Mouse (Mus musculus): ENCODE measurements around the gene Slc9a3r2. TPM values are rescaled to one million over a fixed set of nuclear protein-coding genes. Genes with fewer than 3 reads are reported as not detected.

Gene Slc9a3r2
- polyA plus RNA-seq, 1 experiment from 2014 or later = 26.8 TPM

GRCm38 (mm10) chr17:24590943-24591342, 59.2 kb downstream of the Slc9a3r2 start:
- no peaks in the 10 kb centered on the region for H3K9me3 ChIP-seq (ENCODE audit: control insufficient read depth, low read length)
- H3K4me1 ChIP-seq (replicated peaks; ENCODE audit: control insufficient read depth, insufficient read depth, low read length) = no peaks in the 10 kb centered on the region
- no peak overlapping the region for H3K27ac ChIP-seq (ENCODE audit: low read depth, low read length)
- no peak overlapping the region for H3K9ac ChIP-seq (ENCODE audit: low read length)
- no peaks in the 10 kb centered on the region for H3K27me3 ChIP-seq (ENCODE audit: control insufficient read depth, insufficient read depth, low read length)
- H3K36me3 ChIP-seq (ENCODE audit: control insufficient read depth, insufficient read depth, low read length) = peaks cover 12% of the 10 kb centered on the region
- ATAC-seq (replicated peaks; ENCODE audit: low FRiP score) (no peak), DNase-seq (ENCODE audit: low spot score) (no peak)
- 85% methylated on average over 3 of the region's 3 CpGs for WGBS
- no peak overlapping the region for H3K4me2 ChIP-seq (ENCODE audit: low read depth, low read length, severe bottlenecking)
- H3K4me3 ChIP-seq (ENCODE audit: low read depth, low read length) = no peak overlapping the region

Small RNA genes lying within 50 kb of the gene (microRNA-seq; reads per million reads assigned to microRNA genes)
- gene Gm24589 (ENCODE audit: insufficient number of aligned reads) = not detected

Other genes with a start within 250 kb of the Slc9a3r2 start
- gene Rnps1, start 235.8 kb downstream of the Slc9a3r2 start, polyA plus RNA-seq (2014; fragmentation: Nextera tagmentation; extraction: Ambion mirVana) = 441 and 443 TPM in 2 replicates
- 59.7 and 68.7 TPM in 2 replicates for gene Eci1, start 223.7 kb downstream of the Slc9a3r2 start, polyA plus RNA-seq (2014; fragmentation: Nextera tagmentation; extraction: Ambion mirVana)
- gene Dnase1l2, start 207.2 kb downstream of the Slc9a3r2 start, polyA plus RNA-seq (2014; fragmentation: Nextera tagmentation; extraction: Ambion mirVana) = 2.7 and 3.3 TPM in 2 replicates
- 28.8 and 31.4 TPM in 2 replicates for gene E4f1, start 180.0 kb downstream of the Slc9a3r2 start, polyA plus RNA-seq (2014; fragmentation: Nextera tagmentation; extraction: Ambion mirVana)
- gene Pgp, start 179.9 kb downstream of the Slc9a3r2 start, polyA plus RNA-seq (2014; fragmentation: Nextera tagmentation; extraction: Ambion mirVana) = 72.1 and 73.4 TPM in 2 replicates
- gene Bricd5, start 176.4 kb downstream of the Slc9a3r2 start, polyA plus RNA-seq (2014; fragmentation: Nextera tagmentation; extraction: Ambion mirVana) = 0.41 and 0.44 TPM in 2 replicates
- 33.8 and 34.0 TPM in 2 replicates for gene Mlst8, start 171.2 kb downstream of the Slc9a3r2 start, polyA plus RNA-seq (2014; fragmentation: Nextera tagmentation; extraction: Ambion mirVana)
- 8.0 and 9.3 TPM in 2 replicates for gene Caskin1, start 161.7 kb downstream of the Slc9a3r2 start, polyA plus RNA-seq (2014; fragmentation: Nextera tagmentation; extraction: Ambion mirVana)
- gene Traf7, start 122.4 kb downstream of the Slc9a3r2 start, polyA plus RNA-seq (2014; fragmentation: Nextera tagmentation; extraction: Ambion mirVana) = 113 and 123 TPM in 2 replicates
- 1.8 and 2.7 TPM in 2 replicates for gene Rab26, start 116.1 kb downstream of the Slc9a3r2 start, polyA plus RNA-seq (2014; fragmentation: Nextera tagmentation; extraction: Ambion mirVana)
- 19.0 and 23.9 TPM in 2 replicates for gene Pkd1, start 100.5 kb downstream of the Slc9a3r2 start, polyA plus RNA-seq (2014; fragmentation: Nextera tagmentation; extraction: Ambion mirVana)
- gene Tsc2, start 17.7 kb downstream of the Slc9a3r2 start, polyA plus RNA-seq (2014; fragmentation: Nextera tagmentation; extraction: Ambion mirVana) = 77.6 and 87.4 TPM in 2 replicates
- 20.0 TPM in 2 replicates for gene Nthl1, start 17.6 kb downstream of the Slc9a3r2 start, polyA plus RNA-seq (2014; fragmentation: Nextera tagmentation; extraction: Ambion mirVana)
- 0.32 TPM in 1 of 2 replicates, not detected in the other for gene Npw, start 8.1 kb upstream of the Slc9a3r2 start, polyA plus RNA-seq (2014; fragmentation: Nextera tagmentation; extraction: Ambion mirVana)
- gene Zfp598, start 19.4 kb upstream of the Slc9a3r2 start, polyA plus RNA-seq (2014; fragmentation: Nextera tagmentation; extraction: Ambion mirVana) = 37.6 and 38.4 TPM in 2 replicates
- 14.0 and 17.0 TPM in 2 replicates for gene Syngr3, start 39.6 kb upstream of the Slc9a3r2 start, polyA plus RNA-seq (2014; fragmentation: Nextera tagmentation; extraction: Ambion mirVana)
- 54.9 and 55.4 TPM in 2 replicates for gene Gfer, start 45.8 kb upstream of the Slc9a3r2 start, polyA plus RNA-seq (2014; fragmentation: Nextera tagmentation; extraction: Ambion mirVana)
- gene Noxo1, start 45.9 kb upstream of the Slc9a3r2 start, polyA plus RNA-seq (2014; fragmentation: Nextera tagmentation; extraction: Ambion mirVana) = 1.7 and 1.9 TPM in 2 replicates
- 111 and 127 TPM in 2 replicates for gene Tbl3, start 57.3 kb upstream of the Slc9a3r2 start, polyA plus RNA-seq (2014; fragmentation: Nextera tagmentation; extraction: Ambion mirVana)
- 0.36 and 0.81 TPM in 2 replicates for gene Rnf151, start 67.7 kb upstream of the Slc9a3r2 start, polyA plus RNA-seq (2014; fragmentation: Nextera tagmentation; extraction: Ambion mirVana)
- 1,407 and 1,469 TPM in 2 replicates for gene Rps2, start 67.8 kb upstream of the Slc9a3r2 start, polyA plus RNA-seq (2014; fragmentation: Nextera tagmentation; extraction: Ambion mirVana)
- 189 and 195 TPM in 2 replicates for gene Ndufb10, start 74.2 kb upstream of the Slc9a3r2 start, polyA plus RNA-seq (2014; fragmentation: Nextera tagmentation; extraction: Ambion mirVana)
- not detected in 2 replicates for gene Rpl3l, start 77.5 kb upstream of the Slc9a3r2 start, polyA plus RNA-seq (2014; fragmentation: Nextera tagmentation; extraction: Ambion mirVana)
- gene Msrb1, start 86.3 kb upstream of the Slc9a3r2 start, polyA plus RNA-seq (2014; fragmentation: Nextera tagmentation; extraction: Ambion mirVana) = 21.3 and 21.6 TPM in 2 replicates
- gene Hs3st6, start 102.7 kb upstream of the Slc9a3r2 start, polyA plus RNA-seq (2014; fragmentation: Nextera tagmentation; extraction: Ambion mirVana) = 0.21 and 0.51 TPM in 2 replicates
- not detected in 2 replicates for gene Meiob, start 154.0 kb upstream of the Slc9a3r2 start, polyA plus RNA-seq (2014; fragmentation: Nextera tagmentation; extraction: Ambion mirVana)
- 25.4 and 26.7 TPM in 2 replicates for gene Hagh, start 189.8 kb upstream of the Slc9a3r2 start, polyA plus RNA-seq (2014; fragmentation: Nextera tagmentation; extraction: Ambion mirVana)
- 18.2 and 19.3 TPM in 2 replicates for gene Fahd1, start 200.0 kb upstream of the Slc9a3r2 start, polyA plus RNA-seq (2014; fragmentation: Nextera tagmentation; extraction: Ambion mirVana)
- gene Igfals, start 215.7 kb upstream of the Slc9a3r2 start, polyA plus RNA-seq (2014; fragmentation: Nextera tagmentation; extraction: Ambion mirVana) = not detected in 2 replicates
- gene Nubp2, start 236.0 kb upstream of the Slc9a3r2 start, polyA plus RNA-seq (2014; fragmentation: Nextera tagmentation; extraction: Ambion mirVana) = 71.9 and 82.0 TPM in 2 replicates
- gene Spsb3, start 236.3 kb upstream of the Slc9a3r2 start, polyA plus RNA-seq (2014; fragmentation: Nextera tagmentation; extraction: Ambion mirVana) = 44.7 and 47.3 TPM in 2 replicates
- gene Eme2, start 244.8 kb upstream of the Slc9a3r2 start, polyA plus RNA-seq (2014; fragmentation: Nextera tagmentation; extraction: Ambion mirVana) = 29.1 and 31.2 TPM in 2 replicates
- 76.9 and 81.8 TPM in 2 replicates for gene Mrps34, start 244.8 kb upstream of the Slc9a3r2 start, polyA plus RNA-seq (2014; fragmentation: Nextera tagmentation; extraction: Ambion mirVana)
- 47.8 and 60.8 TPM in 2 replicates for gene Nme3, start 246.2 kb upstream of the Slc9a3r2 start, polyA plus RNA-seq (2014; fragmentation: Nextera tagmentation; extraction: Ambion mirVana)

All from forebrain, embryonic 11.5 days (tissue).